Mouse (Mus musculus) kidney, adult 2 months (tissue): ENCODE data around the gene Tmem95. TPM values are rescaled to one million over a fixed set of nuclear protein-coding genes. Genes with fewer than 3 reads are reported as not detected.

Source experiments
- DNase-seq: peaks from one replicate; pipeline ENCODE4 v3.0.0; 2021
- H3K27ac ChIP-seq: fragments of 200-500 bp; 2 replicates; pipeline ENCODE4 v1.5.1; 2012; ENCODE audit warnings: low read depth, low read length, control low read depth, inconsistent platforms; ENCODE audit not compliant: insufficient read depth
- H3K27me3 ChIP-seq: fragments of 200-500 bp; replicated peaks from 2 replicates; pipeline ENCODE4 v1.6.1; 2012; ENCODE audit warnings: mild to moderate bottlenecking, moderate library complexity, low read length, inconsistent platforms; ENCODE audit not compliant: control insufficient read depth, insufficient read depth
- H3K36me3 ChIP-seq: fragments of 200-500 bp; 2 replicates; pipeline ENCODE4 v1.6.1; 2012; ENCODE audit warnings: mild to moderate bottlenecking, moderate library complexity, low read length, inconsistent platforms; ENCODE audit not compliant: control insufficient read depth, insufficient read depth
- H3K4me1 ChIP-seq: fragments of 200-500 bp; 2 replicates; pipeline ENCODE4 v1.6.1; 2011; ENCODE audit warnings: low read length; ENCODE audit not compliant: control insufficient read depth, insufficient read depth
- H3K4me3 ChIP-seq: fragments of 200-500 bp; 2 replicates; pipeline ENCODE4 v1.5.1; 2011; ENCODE audit warnings: mild to moderate bottlenecking, low read depth, low read length, control low read depth; ENCODE audit not compliant: insufficient read depth
- CTCF ChIP-seq: fragments of 200-500 bp; conservative IDR thresholded peaks from 2 replicates; pipeline ENCODE4 v1.5.1; 2011; ENCODE audit warnings: low read depth, mild to moderate bottlenecking, control low read depth, low read length, moderate library complexity, mixed read lengths; ENCODE audit not compliant: insufficient read depth, insufficient read length
- POLR2A ChIP-seq: fragments of 200-500 bp; IDR thresholded peaks from one replicate; pipeline ENCODE4 v1.6.1; 2011; ENCODE audit warnings: low read depth, low read length, control low read depth
- WGBS: fragments of 180-500 bp; shearing (Covaris S2); methylation state at CpG from one replicate; pipeline ENCODE4 v1.1.7; 2018; 5-methylcytosine and 5-hydroxymethylcytosine counted together
- polyA plus RNA-seq: library from polyadenylated mRNA; depleted of rRNA; stranded (reverse); fragments of >200 nt; gene quantifications from 2 replicates; pipeline ENCODE4 v1.2.3, GENCODE M21; 2012

Gene Tmem95
- polyA plus RNA-seq, 1 experiment = not detected

- 74% methylated on average over 8 of the region's 8 CpGs for WGBS
- H3K4me3 ChIP-seq = peak overlapping the region; percentile 39
- no peak for DNase-seq
- H3K27me3 ChIP-seq = no peaks in the 10 kb centered on the region
- peak overlapping the region; percentile 63 for H3K27ac ChIP-seq
- TF ChIP-seq CTCF (no peak), POLR2A (no peak)
- H3K4me1 ChIP-seq = peaks cover 25% of the 10 kb centered on the region
- H3K36me3 ChIP-seq = no peaks in the 10 kb centered on the region; the same call in 1 of the 2 replicates
These were observed 32.4 kb upstream of the Tmem95 start for GRCm38 (mm10) chr11:69910177-69910576.

GRCm38 (mm10) chr11:69909174-69909573, 31.4 kb upstream of the Tmem95 start:
- Histone ChIP-seq H3K36me3 (no peaks in the 10 kb centered on the region; the same call in 1 of the 2 replicates), H3K27ac (peak overlapping the region; percentile 63), H3K27me3 (no peaks in the 10 kb centered on the region), H3K4me3 (peak overlapping the region; percentile 39), H3K4me1 (peaks cover 17% of the 10 kb centered on the region)
- WGBS = 57% methylated on average over 5 of the region's 5 CpGs
- TF ChIP-seq CTCF = no peak
- no peak for TF ChIP-seq POLR2A
- DNase-seq = no peak

GRCm38 (mm10) chr11:69908645-69909044, 30.8 kb upstream of the Tmem95 start:
- Histone ChIP-seq H3K4me1 (peaks cover 17% of the 10 kb centered on the region), H3K4me3 (peak overlapping the region; percentile 39), H3K27ac (peak overlapping the region; percentile 63), H3K27me3 (no peaks in the 10 kb centered on the region), H3K36me3 (no peaks in the 10 kb centered on the region; the same call in 1 of the 2 replicates)
- no peak for TF ChIP-seq POLR2A
- no peak for TF ChIP-seq CTCF
- peak; percentile 98 for DNase-seq
- WGBS = 57% methylated on average over 11 of the region's 11 CpGs

- no peaks in the 10 kb centered on the region; the same call in 1 of the 2 replicates for H3K36me3 ChIP-seq
These were observed 26.5 kb upstream of the Tmem95 start for GRCm38 (mm10) chr11:69904311-69904710.

GRCm38 (mm10) chr11:69902972-69903371, 25.2 kb upstream of the Tmem95 start:
- Histone ChIP-seq H3K4me3 (no peak overlapping the region), H3K4me1 (peaks cover 7% of the 10 kb centered on the region; the same call in 1 of the 2 replicates), H3K27me3 (no peaks in the 10 kb centered on the region), H3K36me3 (no peaks in the 10 kb centered on the region; the same call in 1 of the 2 replicates), H3K27ac (no peak overlapping the region)
- TF ChIP-seq CTCF (no peak), POLR2A (no peak)
- 82% methylated on average over 13 of the region's 13 CpGs for WGBS
- DNase-seq = no peak

More at GRCm38 (mm10) chr11:69904311-69904710, 26.5 kb upstream of the Tmem95 start:
- peaks cover 11% of the 10 kb centered on the region; the same call in 1 of the 2 replicates for H3K4me1 ChIP-seq
- TF ChIP-seq CTCF = no peak
- TF ChIP-seq POLR2A = no peak
- no peak overlapping the region for H3K27ac ChIP-seq
- no peaks in the 10 kb centered on the region for H3K27me3 ChIP-seq
- WGBS = 90% methylated on average over 9 of the region's 9 CpGs
- DNase-seq = no peak
- H3K4me3 ChIP-seq = no peak overlapping the region

- peak overlapping the region; percentile 67 for H3K4me3 ChIP-seq
- under 1% methylated on average over 39 of the region's 39 CpGs for WGBS
- H3K27me3 ChIP-seq = no peaks in the 10 kb centered on the region
- DNase-seq = peak; percentile 41
- TF ChIP-seq POLR2A = no peak
- no peak for TF ChIP-seq CTCF
- H3K4me1 ChIP-seq = peaks cover 3% of the 10 kb centered on the region; the same call in 1 of the 2 replicates
- peak overlapping the region; percentile 33 for H3K27ac ChIP-seq
- H3K36me3 ChIP-seq = no peaks in the 10 kb centered on the region
These were observed 24.2 kb upstream of the Tmem95 start for GRCm38 (mm10) chr11:69901993-69902392.

GRCm38 (mm10) chr11:69901406-69901846, 23.6 kb upstream of the Tmem95 start:
- Histone ChIP-seq H3K36me3 (no peaks in the 10 kb centered on the region), H3K27me3 (no peaks in the 10 kb centered on the region), H3K4me3 (peak overlapping the region; percentile 67), H3K4me1 (peaks cover 3% of the 10 kb centered on the region; the same call in 1 of the 2 replicates), H3K27ac (peak overlapping the region; percentile 96)
- no peak for TF ChIP-seq CTCF
- no peak for TF ChIP-seq POLR2A
- under 1% methylated on average over 42 of the region's 42 CpGs for WGBS
- DNase-seq = peak; percentile 98
